Mouse (Mus musculus): ENCODE results near the gene Lix1l.
"Not testable (repeated sequence)": the region's sequence is repeated elsewhere in the genome, so short reads cannot be mapped to it uniquely, and the experiment has no call there.

Gene Lix1l

DNA sequence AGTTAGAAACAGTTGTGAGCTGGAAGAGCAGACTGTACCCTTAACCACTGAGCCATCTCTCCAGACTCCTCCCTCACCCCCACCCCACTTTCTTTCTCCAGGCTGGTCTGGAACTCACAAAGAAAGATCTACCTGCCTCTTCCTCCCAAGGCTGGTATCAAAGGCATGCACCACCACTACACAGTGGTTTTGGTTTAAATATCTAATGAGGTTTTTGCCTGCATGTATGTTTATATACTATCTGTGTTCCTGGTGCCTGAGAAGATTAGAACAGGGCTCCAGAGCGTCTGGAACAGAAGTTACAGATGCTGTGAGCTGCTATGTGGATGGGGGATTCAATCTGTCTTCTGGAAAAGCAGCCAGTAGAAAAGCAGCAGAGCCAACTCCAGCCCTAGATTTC, 33.1 kb downstream of the Lix1l start:
- no peak for DNase-seq

DNA sequence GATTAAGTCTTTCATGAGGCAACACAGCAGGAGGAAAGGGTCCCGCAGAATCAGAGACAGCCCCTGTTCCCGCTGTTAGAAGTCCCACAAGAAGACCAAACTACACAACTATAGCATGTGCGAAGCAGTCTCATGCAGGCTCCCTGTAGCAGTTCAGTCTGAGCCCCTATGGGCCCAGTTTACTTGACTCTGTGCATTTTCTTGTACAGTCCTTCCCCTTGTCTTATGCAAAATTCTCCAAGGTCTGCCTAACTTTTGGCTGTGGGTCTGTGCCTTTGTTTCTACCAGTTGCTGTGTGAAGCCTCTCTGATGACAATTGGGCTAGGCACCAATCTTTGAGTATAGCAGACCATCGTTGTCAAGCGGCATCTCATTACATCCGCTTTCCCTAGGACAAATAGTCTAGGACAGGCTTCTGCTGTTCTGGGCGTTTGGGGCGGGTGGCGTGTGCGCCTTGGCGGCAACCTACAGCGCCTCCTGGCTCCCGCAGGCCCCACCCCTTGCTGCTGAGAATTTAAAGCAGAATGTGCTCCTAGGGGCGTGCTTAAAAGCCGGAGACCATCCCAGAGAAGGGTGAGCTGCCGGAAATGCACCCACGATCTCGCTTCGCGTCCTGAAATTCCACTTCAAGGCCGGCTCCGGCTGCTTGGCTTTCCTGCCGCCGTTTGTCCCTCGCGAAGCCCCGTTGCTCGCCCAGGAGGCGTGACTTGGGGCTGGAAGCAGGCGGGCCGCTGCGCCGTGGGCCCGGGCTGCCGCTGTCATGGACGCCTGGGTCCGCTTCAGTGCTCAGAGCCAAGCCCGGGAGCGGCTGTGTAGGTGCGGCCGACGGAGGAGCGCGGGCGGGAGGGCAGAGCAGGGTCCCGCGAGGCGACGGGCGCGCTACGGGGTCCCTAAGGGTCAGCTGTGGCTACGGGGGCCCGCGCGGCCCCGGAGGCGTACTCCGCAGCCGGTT, 34.3 kb downstream of the Lix1l start, which contains the start of the genes Pex11b and Gm42957:
Gene Pex11b, plus strand, starts transcription at position 449 of the 952 bp plus-strand sequence.
Gene Gm42957, plus strand, starts transcription at position 547 of the 952 bp plus-strand sequence.
- peak; percentile 83 to 88 for DNase-seq

DNA sequence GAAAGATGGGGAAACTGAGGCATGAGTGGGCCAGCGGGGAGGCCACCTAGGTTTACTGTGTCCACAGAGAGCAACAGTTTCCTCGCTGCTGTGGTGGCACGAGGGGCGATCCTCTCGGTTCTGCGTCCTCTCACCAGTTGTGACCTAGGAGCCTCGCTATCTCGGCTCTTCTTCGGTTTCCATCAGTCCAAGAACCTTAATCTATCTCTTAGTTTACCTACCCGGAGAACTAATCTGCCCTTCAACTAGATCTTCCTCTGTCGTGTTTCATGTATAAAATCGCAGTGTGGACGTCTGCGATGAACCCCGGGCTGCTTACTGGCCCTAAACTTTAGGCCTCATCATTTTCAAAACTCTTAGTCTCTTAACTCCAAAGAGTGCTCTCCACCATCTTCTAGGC, 35.0 kb downstream of the Lix1l start:
- DNase-seq, result no peak

DNA sequence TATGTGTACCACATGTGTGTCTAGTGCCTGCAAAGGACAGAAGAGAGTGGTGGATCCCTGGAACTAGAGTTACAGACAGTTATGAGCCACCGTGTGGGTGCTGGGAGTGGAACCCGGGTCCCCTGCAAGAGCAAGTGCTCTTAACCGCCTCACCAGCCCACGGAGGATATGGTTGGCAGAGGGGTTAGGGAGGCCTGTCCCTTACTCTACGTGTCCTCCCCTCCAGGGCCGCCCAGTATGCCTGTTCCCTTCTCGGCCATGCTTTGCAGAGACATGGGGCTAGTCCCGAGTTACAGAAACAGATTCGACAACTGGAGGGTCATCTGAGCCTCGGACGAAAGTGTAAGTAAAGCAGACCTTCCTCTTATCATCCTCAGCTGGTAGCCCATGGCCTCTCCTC, 35.5 kb downstream of the Lix1l start:
- no peak for DNase-seq

DNA sequence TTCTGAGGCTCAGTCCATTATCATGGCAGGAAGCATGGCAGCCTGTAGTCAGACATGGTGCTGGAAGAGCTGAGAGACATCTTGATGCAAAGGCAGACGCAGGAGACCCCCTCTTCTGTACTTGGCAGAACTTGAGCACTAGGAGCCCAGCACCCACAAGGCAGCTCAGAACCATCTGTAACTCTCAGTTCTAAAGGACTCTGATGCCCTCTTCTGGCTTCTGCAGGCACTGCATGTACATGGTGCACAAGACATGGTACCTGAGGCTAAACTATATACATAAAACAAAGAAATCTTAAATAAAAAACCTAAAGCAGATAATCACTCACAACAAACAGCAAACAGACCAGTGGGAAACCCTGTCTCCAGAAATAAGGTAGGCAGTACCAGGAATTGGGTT, 38.3 kb downstream of the Lix1l start:
- peak; percentile 31 to 81 for DNase-seq

DNA sequence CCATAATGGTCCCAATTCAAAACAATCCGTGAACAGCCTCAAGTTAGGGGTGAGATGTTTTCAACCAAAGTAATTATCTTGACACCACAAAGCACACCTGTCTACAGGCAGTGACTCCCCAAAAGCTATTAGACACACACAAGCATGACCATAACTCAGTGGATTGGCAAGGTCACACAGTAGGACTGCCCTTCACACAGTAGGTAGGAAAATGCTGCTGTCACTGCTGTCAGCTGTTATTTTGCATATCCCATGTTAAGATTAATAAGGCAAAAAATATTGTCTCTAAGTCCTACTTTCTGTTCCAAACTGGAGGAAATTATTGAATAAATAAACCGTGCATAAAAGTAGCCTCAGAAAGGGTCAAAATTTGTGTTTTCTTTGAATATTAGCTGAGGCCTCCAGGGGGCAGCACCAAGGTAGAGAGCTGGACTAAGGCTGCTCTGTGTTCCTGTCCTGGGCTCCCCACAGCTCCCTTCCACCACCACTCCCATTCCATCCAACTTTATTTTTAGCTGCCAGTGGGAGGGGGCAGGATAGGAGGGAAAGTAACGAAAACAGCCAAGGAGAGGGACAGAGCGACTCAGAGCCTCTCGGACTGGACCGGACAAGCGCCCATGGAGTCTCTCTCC, 44.2 kb downstream of the Lix1l start, which contains the start of gene Itga10:
Gene Itga10, plus strand, starts transcription at position 567 of the 632 bp plus-strand sequence.
- DNase-seq, result peak in 1 of 2 experiments; percentile 48

DNA sequence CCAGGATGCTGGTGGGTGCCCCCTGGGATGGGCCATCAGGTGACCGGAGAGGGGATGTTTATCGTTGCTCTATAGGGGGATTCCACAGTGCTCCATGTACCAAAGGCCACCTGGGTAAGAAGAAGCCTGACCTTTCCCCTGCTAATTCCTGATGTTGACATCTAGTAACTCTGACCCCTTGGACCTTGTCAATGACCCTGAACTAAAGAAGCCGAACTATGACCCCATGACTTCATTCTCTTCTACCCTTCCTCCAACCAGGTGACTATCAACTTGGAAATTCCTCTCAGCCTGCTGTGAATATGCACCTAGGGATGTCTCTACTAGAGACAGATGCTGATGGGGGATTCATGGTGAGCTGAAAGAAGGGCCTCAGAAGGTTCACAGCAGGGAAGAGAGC, 46.4 kb downstream of the Lix1l start:
- no peak for DNase-seq

DNA sequence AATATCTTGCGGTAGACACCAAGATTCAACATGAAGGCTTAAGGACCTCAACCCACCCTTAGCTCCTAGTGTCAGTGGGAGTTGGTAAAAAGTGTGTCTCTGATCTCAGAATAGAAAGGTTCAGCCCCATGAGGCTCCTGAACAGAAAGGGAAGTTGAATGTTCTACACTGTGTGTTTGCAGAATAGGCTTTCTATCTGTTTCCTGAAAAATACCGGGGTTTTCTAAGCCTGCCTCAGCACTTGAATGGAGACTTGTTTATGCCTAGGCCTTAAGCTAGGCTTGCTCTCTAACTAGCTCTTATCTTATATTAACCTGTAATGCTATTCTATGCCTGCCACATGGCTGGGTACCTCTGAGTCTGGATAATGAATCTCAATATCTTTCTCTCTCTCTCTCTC, 60.0 kb downstream of the Lix1l start:
- no peak for DNase-seq

DNA sequence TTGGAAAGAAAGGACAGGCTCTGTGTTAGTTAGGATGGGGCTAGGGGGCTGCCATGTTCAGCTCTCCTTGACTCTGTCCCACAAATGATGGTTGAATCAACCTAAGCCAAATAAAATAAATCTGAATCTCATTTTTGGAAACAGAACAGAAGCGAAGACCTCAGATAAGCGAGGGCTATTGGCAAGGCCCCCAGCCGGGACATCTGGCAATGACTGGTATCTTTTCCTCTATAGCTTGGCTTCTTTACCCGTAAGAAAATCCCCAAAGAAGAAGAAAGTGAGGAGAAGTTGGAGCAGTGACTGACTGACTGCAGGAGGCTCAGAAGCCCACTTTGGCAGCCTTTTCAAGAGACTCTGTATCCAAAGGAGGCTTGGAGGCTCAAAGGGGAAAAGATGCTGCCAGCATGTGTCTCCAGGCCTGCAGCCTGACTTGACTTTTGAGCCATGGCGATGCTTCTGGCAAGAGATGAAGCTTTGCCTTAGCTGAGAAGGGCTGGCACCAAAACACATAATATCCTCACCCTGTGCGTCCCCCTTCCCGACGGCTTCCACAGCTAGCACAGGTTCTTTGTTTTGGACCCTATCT, 61.9 kb downstream of the Lix1l start:
- DNase-seq, result no peak

DNA sequence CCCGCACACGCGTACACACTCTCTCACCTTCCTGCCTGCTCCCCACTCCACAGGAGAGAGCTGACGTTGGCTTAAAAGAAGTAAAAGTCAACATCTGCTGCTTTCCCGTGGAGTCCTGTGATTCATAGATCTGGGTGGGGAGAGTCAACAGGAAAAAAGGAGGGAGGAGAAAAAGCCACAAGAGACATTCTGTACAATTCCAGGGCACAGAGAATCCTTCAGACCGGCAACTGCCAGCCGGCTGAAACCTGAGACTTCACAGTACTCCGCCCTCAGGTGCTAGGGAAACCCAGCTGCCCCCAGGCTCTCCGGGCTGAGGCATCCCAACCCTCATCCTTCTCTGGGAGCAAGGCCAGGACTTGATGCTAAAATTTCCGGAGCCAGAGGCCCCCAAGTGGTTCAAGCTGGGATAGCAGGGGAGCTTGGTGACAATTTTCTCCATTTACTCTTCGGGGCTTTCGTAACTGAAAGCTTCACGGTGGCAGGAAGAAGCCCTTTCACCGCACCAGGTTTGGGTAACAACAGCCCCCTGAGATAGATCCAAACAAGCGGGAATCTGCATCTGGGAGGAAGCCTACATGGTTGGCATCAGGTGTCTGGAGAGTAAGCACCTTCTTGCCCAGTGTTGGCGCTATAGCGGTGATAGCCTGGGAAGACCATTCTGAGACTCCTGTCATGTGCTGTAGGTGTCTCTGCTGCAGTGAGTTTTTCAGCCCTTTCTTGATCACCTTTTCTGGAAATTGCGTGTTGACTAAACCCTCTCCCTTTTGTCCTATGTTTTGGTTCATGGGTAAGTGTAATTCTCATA, 62.7 kb downstream of the Lix1l start:
- DNase-seq, result peak; percentile 62 to 87

DNA sequence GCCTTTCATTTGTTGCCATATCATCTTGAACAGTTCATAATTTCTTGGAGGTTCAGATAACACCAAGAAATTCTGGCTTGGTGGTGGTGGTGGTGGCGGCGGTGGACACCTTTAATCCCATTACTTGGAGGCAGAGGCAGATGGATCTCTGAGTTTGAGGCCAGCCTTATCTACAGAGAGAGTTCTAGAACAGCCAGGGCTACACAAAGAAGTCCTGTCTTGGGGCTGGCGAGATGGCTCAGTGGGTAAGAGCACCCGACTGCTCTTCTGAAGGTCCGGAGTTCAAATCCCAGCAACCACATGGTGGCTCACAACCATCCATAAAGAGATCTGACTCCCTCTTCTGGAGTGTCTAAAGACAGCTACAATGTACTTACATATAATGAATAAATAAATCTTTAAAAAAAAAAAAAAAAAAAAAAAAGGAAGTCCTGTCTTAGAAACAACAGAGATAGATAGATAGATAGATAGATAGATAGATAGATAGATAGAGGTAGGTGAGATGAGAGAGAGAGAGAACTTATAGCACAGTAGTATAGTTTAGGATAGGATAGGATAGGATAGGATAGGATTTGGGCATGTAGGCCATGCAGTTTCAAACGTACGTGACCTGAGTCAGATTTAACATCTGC, 64.9 kb downstream of the Lix1l start:
- DNase-seq, result not testable (repeated sequence)

DNA sequence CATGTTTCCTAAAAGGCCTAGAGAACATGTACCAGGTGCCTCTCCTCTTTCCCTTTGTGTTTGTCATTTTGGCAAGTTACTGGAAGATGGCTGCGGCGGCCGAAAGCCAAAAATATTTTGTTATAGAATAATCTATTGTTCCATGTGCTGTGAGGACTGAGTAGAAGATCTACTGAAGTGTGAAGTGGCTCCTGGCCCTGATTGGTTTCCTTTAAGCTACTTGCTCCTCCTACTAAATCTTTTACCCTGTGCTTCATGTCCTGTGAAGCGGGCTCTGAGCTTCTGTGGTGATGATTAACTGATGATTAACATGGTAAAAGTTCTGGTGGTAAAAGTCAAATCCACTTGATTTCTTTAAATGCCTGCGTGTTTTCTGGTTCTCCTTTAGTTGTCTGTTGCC, 66.0 kb downstream of the Lix1l start:
- peak; percentile 55 to 65 for DNase-seq

DNA sequence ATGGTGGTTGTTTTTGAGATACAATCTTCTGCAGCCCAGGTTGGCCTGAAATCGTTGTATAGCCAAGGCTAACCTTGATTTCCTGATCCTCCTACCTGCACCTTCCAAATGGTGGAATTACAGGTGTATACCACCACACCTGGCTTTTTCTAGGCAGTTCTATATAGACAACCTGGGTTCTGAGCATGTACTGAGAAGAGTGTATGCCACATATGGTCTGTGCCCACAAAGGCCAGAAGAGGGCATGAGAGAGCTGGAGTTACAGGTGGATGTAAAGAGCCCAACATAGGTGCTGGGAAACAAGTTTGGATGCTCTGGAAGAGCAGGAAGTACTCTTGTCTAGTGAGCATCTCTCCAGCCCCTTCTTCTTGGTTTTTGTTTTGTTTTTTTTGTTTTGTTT, 66.4 kb downstream of the Lix1l start:
- peak in 1 of 2 experiments; percentile 47 for DNase-seq

DNA sequence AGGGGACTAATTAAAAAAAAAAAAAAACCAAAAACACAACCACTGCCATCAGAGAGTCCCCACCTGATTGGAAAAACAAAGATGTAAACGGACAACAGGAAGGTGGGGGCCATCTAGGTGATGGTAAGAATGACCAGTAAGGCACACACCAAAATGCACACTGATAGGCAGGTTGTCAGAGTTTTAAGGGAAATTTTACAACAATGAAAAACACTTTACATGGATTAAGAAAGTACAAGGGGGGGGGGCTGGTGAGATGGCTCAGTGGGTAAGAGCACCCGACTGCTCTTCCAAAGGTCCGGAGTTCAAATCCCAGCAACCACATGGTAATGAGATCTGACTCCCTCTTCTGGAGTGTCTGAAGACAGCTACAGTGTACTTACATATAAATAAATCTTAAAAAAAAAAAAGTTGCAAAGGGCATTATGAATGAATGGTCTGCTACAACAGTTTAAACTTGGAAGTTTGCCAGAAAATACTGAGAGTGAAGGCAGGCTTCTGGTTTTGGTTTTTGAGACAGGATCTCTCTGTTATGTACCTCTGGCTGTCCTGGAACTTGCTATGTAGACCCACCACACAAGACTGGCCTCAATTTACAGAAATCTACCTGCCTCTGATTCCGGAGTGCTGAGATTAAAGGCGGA, 67.6 kb downstream of the Lix1l start:
- no peak for DNase-seq

DNA sequence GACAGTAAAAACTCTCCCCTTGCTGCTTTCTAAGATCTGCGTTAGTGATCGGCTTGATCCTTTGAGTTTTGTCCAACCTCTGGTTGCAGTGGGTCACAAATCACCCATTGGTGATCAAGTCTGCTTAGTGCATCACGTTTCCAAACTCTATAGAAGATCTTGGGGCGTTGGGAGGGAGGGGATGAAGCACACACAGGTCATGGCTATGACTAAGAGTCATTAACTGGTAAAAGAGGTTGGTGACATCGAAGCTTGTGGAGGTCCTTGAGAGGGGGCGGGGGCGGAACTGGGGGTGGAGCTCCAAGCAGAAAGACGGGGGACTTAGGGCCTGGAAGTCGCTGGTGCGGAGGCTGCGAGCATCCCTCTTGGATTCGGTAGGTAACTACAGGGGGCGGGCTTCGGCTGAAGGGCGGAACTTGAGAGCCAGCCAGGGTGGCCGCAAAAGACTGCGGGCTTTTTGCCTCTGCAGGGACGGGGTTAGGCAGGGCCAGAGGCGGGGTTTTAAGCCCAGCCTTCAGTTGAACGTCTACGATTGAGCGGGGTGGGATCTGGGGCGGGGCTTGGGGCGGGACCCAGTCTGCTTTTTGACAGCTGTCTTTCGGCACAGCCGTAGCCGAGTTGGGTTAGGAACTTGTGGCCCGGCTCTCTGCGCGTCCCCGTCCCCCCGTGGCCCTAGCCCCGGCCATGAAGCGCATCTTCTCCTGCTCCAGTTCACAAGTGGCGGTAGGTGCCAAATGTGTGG, 68.9 kb downstream of the Lix1l start, which contains the start of gene Ankrd35:
Gene Ankrd35, plus strand, starts transcription at position 405 of the 742 bp plus-strand sequence.
- peak; percentile 84 to 86 for DNase-seq

DNA sequence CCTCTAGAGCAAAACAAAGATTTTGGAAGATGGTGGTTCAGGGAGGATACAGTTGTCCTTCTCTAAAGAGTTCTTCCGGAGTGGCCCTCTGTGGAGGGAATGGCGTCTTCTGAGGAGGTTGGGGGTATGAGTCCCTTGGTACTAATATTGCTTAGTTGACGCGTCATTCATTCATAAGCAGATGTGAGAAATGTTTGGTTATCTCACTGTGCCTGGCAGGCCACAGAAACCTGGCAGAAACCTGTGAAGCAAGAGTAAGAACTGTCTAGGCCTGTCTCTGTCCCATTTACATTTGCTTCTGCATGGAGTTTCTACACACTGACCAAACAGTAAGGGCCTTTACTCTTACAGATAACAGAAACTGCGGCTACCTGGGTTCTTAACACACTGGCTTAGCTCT, 70.6 kb downstream of the Lix1l start:
- DNase-seq, result no peak

DNA sequence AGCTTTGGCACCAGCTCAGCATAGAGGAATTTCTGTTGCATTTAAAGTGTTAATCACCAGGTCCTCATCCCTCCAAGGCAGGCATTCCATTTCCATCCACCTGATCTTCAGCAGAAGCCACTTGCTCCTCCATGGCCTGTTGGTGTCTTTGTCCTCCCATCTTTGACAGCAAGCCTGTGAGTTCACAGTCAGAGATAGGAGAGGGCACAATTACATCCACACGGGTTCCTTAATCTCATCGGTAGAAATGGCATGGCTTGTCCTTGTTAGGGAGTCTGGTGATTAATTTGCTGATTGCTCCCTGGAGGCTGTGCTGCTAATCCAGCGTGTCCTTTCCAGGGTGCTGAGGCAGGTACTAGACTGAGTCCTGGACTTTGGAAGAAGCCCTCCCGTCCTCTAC, 72.6 kb downstream of the Lix1l start:
- no peak for DNase-seq

DNA sequence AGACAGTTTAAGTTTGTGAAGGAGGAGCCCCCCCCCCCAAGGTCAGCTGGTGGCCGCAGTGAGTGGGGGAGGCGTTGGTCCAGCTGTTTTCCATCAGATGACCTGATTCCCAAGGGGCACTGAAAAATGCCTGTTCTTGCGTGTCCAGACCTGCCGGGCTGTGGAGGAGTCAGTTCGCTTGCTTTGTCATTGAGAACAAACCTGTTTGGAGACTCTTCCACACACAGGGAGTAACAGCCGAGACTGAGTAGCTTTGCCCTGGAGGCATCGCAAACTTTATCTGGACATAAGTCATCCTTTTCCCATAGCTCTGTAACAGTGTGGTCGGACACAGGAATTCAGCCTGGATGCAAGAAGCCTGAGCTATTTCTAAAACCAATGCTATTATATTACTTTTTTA, 73.5 kb downstream of the Lix1l start:
- no peak for DNase-seq

DNA sequence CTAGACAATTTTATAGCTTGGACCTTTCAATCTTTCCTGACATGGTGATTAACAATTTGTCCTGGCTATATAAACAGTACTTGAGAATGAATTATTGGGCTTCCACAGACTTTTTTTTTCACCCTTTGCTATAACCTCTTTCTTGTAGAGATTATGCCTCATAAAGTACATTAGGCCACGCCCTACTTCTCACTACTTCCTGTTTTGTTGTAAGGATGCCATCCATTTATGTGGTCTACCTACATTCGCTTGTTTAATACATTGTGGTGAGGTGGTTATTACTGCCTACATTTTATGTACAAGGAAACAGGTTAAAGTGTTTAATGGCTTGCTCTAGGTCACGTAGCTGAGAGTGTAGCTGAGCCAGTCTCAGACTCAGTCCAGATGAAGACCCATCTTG, 74.2 kb downstream of the Lix1l start:
- no peak for DNase-seq

DNA sequence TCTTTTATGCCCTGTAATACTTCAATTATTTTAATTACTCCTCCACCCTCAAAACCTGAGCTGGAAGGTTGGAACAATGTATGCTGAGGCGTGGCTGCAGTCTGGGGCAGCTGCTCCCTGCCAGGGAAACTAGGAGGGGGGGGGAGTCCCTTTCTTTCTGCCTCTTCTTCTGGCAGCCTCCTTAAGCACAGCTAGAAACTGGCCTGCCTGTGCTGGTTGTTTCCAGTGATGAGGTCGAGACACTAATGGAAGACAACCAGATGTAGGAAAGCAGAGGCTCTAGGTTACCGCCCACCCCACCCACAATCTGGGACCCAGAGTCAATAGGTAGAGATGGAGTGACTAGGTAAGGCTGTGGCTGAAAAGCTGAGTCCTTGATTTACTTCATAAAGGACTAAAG, 74.7 kb downstream of the Lix1l start:
- DNase-seq, result no peak

All from kidney, adult 8-10 months (tissue).